Mouse (Mus musculus): ENCODE measurements around the gene Cyp17a1.

The Cyp17a1 gene

GRCm38 (mm10) chr19:46672766-46673418, at the start of gene Cyp17a1:
Cyp17a1 (minus strand) TSS chr19:46673172.
- DNase-seq: no peak

GRCm38 (mm10) chr19:46718150-46718549, 45.2 kb upstream of the Cyp17a1 start:
- DNase-seq: no peak

GRCm38 (mm10) chr19:46715016-46715415, 42.0 kb upstream of the Cyp17a1 start:
- no peak for DNase-seq

DNA sequence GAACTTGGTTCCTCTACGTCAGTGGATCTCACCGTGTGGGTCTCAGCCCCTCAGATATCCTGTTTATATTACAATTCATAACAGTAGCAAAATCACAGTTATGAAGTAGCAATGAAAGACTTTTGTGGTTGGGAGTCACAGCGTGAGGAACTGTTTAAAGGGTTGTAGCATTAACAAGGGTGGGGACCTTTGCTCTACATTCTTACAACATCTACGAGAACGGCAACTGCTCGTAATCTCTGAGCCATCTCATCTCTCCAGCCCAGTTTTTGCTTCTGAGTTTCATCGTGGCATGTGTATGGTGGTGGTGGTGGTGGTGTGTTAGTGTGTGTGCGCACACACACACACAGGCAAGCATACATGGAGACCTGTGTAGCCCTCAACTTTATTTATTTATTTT, 41.3 kb upstream of the Cyp17a1 start:
- peak in 1 of 2 experiments; percentile 26 for DNase-seq

GRCm38 (mm10) chr19:46710614-46711013, 37.6 kb upstream of the Cyp17a1 start:
- DNase-seq: no peak

GRCm38 (mm10) chr19:46707296-46708151, 34.6 kb upstream of the Cyp17a1 start, which contains the start of gene As3mt:
As3mt (plus strand) TSS chr19:46707458.
- DNase-seq: peak; percentile 88 to 94

GRCm38 (mm10) chr19:46706540-46707295, 33.7 kb upstream of the Cyp17a1 start:
- DNase-seq: peak; percentile 26 to 36

DNA sequence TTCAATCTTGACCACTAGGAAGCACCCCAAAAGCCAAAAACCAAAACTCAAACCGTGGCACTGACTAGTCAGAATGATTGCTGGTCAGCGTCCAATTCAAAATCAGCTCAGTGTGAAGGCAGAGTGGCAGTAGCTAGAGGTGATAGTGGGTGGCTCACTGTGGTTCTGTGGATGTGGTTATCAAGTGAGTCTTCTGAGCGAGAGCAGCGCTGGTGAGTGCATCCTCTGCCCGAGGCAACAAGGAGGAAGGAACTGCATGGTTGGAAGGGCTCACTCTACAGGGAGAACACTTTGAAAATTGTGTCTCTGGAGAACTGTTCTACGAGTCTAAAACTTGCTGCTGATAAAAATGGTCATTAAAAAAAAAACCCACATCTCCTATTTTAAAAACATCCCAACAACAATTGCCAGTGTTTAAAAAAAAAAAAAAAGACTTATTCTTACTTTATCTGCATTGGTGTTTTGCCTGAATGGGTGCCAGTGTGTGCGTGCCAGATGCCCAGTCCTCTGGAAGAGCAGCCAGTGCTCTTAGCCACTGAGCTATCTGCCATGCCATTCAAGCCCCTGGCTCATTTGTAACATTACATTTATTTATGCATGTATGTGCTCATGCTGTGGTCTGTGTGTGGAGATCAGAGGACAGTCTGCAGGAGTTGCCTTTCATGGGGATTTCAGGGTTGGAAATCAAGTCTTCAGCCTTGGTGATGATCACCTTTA, 33.0 kb upstream of the Cyp17a1 start:
- no peak for DNase-seq

- DNase-seq: peak; percentile 69 to 71
These were observed 28.2 kb upstream of the Cyp17a1 start for GRCm38 (mm10) chr19:46701156-46701555.

DNA sequence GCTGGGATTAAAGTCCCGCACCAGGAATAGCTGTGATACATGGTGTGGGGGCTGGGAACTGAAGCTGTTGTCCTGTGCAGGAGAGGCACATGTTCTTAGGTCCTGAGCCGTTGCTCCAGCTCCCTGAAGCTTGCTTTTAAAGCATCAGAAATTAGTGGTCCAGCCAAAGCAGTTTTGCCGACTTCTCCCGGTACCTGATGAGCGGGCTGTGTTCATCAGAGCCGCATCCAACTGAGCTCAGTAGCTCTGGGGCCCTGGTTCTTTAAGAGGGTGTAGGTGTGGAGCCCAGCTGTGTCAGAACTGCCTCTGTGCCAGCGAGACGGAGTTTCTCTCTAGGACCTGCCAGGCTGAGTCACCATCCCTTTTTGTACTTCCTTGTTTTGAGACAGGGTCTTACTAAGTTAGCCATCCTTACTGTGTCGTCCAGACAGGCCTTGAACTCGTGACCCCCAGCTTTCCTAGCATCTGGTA, 26.1 kb upstream of the Cyp17a1 start:
- DNase-seq: no peak

DNA sequence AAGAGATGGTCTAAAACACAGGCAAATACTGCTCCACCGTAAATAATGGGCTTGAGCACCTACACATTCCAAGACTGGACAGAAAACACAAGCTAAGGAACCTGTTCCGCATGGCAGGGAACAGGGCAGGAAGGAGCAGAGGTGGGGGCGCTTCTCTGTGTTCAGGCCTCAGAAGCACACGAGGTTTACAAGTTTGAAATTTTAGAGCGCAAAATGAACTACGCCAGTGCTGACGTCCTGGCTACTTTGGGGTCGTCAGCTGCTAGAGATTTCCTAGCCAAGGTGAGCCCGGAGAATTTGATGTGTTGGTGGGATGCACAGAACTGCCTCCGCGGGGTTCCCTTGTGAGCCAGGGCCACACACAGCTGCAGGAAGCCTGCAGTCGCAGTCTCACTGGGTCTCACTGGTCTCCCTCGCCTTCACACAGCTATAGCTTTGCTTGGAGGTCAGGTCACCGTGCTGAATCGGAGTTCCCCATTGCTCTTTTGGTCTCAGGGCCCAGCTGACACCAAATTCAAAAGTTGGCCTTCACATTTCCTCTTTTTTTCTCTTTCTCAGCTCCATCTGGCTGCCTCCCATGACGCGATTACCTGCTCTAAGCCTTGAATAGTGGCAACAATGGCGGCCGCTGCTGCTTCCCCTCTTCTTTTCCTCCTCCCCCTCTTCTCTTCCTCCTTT, 25.0 kb upstream of the Cyp17a1 start:
- no peak for DNase-seq

- no peak for DNase-seq
These were observed 24.0 kb upstream of the Cyp17a1 start for GRCm38 (mm10) chr19:46696943-46697342.

DNA sequence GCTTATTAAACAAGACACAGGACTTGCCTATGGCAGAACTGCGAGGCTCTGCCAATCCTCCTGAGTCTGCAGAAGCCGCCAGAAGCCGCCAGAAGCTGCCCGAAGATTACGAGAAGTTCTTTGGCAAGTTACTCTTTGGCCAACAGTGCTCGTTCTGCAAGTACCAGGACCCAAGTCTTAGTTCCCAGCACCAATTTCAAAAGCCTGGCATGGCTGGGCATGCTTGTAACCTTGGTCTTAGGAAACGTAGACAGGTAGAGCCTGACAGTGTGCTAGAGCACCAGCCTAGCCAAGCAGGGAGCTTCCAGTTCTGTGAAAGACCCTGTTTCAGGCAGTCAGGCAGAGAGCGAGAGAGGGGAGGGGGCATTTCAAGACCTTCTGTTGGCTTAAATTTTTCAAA, 23.5 kb upstream of the Cyp17a1 start:
- no peak for DNase-seq

DNA sequence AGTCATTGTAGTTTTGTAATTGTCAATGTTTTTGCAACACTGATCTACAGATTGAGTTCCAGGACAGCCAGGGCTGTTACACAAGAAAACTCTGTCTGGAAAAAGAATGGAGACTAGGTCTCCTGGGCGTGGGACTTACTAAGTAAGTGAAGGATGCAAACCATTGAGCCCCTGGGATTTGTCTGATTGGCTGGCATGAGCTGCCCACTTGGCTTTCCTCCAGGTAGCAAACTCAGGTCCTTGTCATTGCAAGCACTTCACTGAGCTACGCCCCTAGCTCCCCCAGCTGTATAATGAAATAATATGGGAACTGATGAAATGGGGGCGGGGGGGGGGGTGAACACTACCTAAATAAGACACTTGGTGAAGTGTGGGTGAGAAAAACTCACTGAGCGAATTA, 20.2 kb upstream of the Cyp17a1 start:
- DNase-seq: no peak

DNA sequence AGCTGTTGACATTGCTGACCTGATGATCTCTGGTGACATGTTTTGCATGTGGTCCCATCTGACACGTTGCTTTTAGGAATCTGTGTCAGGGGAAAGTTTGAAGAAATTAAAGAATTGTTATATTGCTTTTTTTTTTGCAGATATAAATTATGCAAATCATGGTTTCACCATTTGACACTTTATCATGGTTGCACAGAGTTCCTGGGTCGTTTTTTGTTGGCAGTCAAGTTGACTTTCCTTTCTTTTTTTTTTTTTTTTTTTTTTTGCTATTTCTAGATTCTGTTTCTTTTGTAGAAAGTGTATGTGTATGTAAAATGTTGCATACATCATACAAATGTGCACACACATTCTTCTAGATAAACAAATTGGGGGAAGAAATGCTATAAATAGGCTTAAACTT, 18.1 kb upstream of the Cyp17a1 start:
- DNase-seq: no peak

GRCm38 (mm10) chr19:46690387-46690786, 17.4 kb upstream of the Cyp17a1 start:
- DNase-seq: no peak

DNA sequence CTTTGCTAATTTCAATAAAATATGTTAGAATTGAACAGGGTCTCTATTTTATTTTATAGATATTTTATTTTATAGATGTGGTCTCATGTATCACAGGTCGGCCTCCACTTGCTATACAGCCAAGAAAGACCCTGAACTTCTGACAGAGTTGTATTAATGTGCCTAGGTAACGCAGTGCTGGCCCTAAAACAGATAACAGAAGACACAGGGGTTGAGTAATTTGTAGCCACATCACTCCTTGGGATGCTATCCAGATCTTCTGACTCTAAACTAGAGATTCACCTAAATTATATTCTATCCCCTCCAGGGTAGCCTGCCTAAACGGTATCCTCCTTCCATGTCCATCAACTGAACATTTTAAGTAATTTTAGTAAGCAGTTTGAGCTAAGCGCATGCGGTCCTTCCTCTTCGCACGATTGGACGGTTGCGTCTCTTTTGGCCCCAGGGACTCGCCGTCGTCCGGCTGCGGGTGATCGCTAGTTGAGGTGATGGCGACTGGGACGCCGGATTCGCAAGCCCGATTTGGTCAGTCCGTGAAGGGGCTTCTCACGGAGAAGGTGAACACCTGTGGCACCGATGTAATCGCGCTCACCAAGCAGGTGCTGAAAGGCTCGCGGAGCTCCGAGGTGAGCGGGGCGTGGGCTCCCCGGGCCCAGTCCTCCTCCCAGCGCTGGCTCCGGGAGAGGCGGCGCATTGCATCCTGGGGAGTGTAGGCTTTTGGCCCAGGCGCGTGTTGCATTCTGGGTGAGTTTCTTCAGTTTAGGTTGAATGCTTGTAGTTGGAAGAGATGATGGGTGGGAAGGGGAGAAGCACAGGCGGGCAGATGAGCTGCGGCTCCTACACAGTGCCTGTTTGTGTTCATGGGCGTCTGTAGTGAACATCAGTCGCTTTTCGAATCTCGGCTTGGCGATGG, 16.7 kb upstream of the Cyp17a1 start, which contains the start of gene Borcs7:
TSS of gene Borcs7 (plus strand) at position 447 of the 913 bp plus-strand sequence.
- DNase-seq: peak; percentile 88 to 94

DNA sequence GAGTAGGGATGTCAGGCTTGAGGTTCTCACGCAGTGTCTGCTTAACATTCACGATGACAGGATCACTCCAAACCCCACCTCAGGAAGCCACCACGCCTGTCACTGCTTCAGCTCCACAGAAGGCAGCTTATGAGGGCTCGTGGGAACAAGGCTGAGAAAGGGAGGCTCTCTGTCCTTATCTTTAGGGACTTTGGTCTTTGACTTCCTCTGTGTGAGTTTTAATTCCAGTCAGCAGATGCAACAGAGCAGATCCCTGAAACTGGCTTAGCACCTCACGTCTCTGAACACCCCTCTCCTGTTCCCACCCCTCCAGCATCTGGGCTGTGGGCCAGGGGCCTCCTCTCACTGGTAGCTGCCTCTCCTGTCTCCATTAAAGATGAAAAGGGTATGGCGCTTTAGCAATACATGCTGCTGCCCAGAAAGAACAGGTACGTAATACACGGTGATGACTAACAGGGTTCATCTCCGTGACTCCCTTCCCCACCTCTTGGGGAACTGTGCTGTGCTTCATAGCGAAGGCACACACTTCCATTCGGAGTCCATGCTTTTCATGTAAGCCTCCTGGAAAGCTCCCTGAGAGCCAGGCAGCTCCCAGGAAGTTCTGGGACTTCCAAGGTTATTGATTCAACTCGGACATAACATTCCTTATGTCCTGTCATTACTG, 6.9 kb upstream of the Cyp17a1 start:
- no peak for DNase-seq

GRCm38 (mm10) chr19:46675641-46676040, 2.7 kb upstream of the Cyp17a1 start:
- DNase-seq: no peak

DNA sequence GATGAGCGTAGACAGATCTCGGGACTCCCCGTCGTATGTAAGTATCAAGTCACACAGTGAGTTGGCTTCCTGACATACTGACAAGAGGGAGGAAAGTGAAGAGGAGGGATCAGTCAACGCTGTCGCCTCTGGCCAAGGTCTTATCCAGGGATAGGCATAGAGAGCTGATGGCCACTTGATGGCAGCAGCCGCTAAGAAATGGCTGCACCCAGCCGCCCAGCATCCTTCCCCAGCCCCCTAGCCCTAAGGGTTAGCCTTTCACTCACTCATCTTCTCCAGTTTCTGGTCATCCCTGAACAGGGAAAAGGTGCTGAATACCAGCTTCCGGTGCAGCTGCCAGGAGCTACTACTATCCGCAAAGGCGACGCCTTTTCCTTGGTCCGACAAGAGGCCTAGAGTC, 2.3 kb downstream of the Cyp17a1 start:
- DNase-seq: peak; percentile 44 to 84

All from kidney, postnatal 36 days (tissue).